Mouse (Mus musculus): Measurements from ENCODE around the gene Agr3. TPM values are rescaled to one million over a fixed set of nuclear protein-coding genes. Genes with fewer than 3 reads are reported as not detected.

Agr3 gene
- polyA plus RNA-seq, 1 experiment from 2014 or later = not detected

GRCm38 (mm10) chr12:35994098-35994497, 68.7 kb downstream of the Agr3 start:
- peaks cover 10% of the 10 kb centered on the region for H3K4me1 ChIP-seq
- no peak for DNase-seq (ENCODE audit: extremely low spot score, low spot score)
- H3K9me3 ChIP-seq = no peaks in the 10 kb centered on the region
- no peaks in the 10 kb centered on the region for H3K36me3 ChIP-seq (replicated peaks)
- H3K27ac ChIP-seq = no peak overlapping the region
- no peaks in the 10 kb centered on the region for H3K27me3 ChIP-seq (ENCODE audit: poor library complexity, severe bottlenecking)
- no peak overlapping the region for H3K4me3 ChIP-seq

- peaks cover 10% of the 10 kb centered on the region for H3K4me1 ChIP-seq
- H3K27ac ChIP-seq = no peak overlapping the region
- no peak overlapping the region for H3K4me3 ChIP-seq
- H3K36me3 ChIP-seq (replicated peaks) = no peaks in the 10 kb centered on the region
- no peaks in the 10 kb centered on the region for H3K9me3 ChIP-seq
- 41% methylated on average over 5 of the region's 5 CpGs for WGBS
- H3K27me3 ChIP-seq (ENCODE audit: poor library complexity, severe bottlenecking) = no peaks in the 10 kb centered on the region
- DNase-seq (ENCODE audit: extremely low spot score, low spot score) = no peak
Observed at GRCm38 (mm10) chr12:35995799-35996198, 70.4 kb downstream of the Agr3 start.

Other genes starting within 250 kb of the Agr3 start
- not detected in 2 replicates for gene Agr2, start 67.3 kb downstream of the Agr3 start, polyA plus RNA-seq (2016; fragmentation: Nextera tagmentation; extraction: Ambion mirVana)
- 160 and 161 TPM in 2 replicates for gene Tspan13, start 116.9 kb downstream of the Agr3 start, polyA plus RNA-seq (2016; fragmentation: Nextera tagmentation; extraction: Ambion mirVana)
- gene Ankmy2, start 231.5 kb downstream of the Agr3 start, polyA plus RNA-seq (2016; fragmentation: Nextera tagmentation; extraction: Ambion mirVana) = 21.4 and 23.8 TPM in 2 replicates
- gene Bzw2, start 232.5 kb downstream of the Agr3 start, polyA plus RNA-seq (2016; fragmentation: Nextera tagmentation; extraction: Ambion mirVana) = 269 and 276 TPM in 2 replicates

Measured in forebrain, embryonic 10.5 days (tissue).